Mouse (Mus musculus): ENCODE data around the gene Immp2l. TPM values are rescaled to one million over a fixed set of nuclear protein-coding genes. Genes with fewer than 3 reads are reported as not detected.
"Not testable (repeated sequence)": the region's sequence is repeated elsewhere in the genome, so short reads cannot be mapped to it uniquely, and the experiment has no call there.

Gene Immp2l
- total RNA-seq, 4 experiments from 2014 or later: 25.7 to 31.9 (median 26.7) TPM

- DNase-seq (ENCODE audit: low spot score): no peak
These were observed 644.4 kb downstream of the Immp2l start for GRCm38 (mm10) chr12:41668280-41668679.

GRCm38 (mm10) chr12:41669481-41669880 is 645.6 kb downstream of the Immp2l start:
- no peak for DNase-seq (ENCODE audit: low spot score)

GRCm38 (mm10) chr12:41674861-41675260 is 651.0 kb downstream of the Immp2l start:
- no peak for DNase-seq (ENCODE audit: low spot score)

GRCm38 (mm10) chr12:41680141-41680540 is 656.3 kb downstream of the Immp2l start:
- DNase-seq (ENCODE audit: low spot score): no peak

GRCm38 (mm10) chr12:41682141-41682540 is 658.3 kb downstream of the Immp2l start:
- no peak for DNase-seq (ENCODE audit: low spot score)

- DNase-seq (ENCODE audit: low spot score): no peak
These were observed 665.9 kb downstream of the Immp2l start for GRCm38 (mm10) chr12:41689809-41690208.

- DNase-seq (ENCODE audit: low spot score): no peak
These were observed 686.7 kb downstream of the Immp2l start for GRCm38 (mm10) chr12:41710608-41711007.

- no peak for DNase-seq (ENCODE audit: low spot score)
These were observed 693.1 kb downstream of the Immp2l start for GRCm38 (mm10) chr12:41716946-41717345.

GRCm38 (mm10) chr12:41724585-41724984 is 700.7 kb downstream of the Immp2l start:
- no peak for DNase-seq (ENCODE audit: low spot score)

- DNase-seq (ENCODE audit: low spot score): no peak
These were observed 702.8 kb downstream of the Immp2l start for GRCm38 (mm10) chr12:41726720-41727119.

GRCm38 (mm10) chr12:41727221-41727620 is 703.3 kb downstream of the Immp2l start:
- no peak for DNase-seq (ENCODE audit: low spot score)

- DNase-seq (ENCODE audit: low spot score): no peak
These were observed 704.0 kb downstream of the Immp2l start for GRCm38 (mm10) chr12:41727764-41728338.

GRCm38 (mm10) chr12:41728467-41728866 is 704.6 kb downstream of the Immp2l start:
- no peak for DNase-seq (ENCODE audit: low spot score)

GRCm38 (mm10) chr12:41729780-41730179 is 705.9 kb downstream of the Immp2l start:
- DNase-seq (ENCODE audit: low spot score): no peak

GRCm38 (mm10) chr12:41733168-41733567 is 709.3 kb downstream of the Immp2l start:
- no peak for DNase-seq (ENCODE audit: low spot score)

GRCm38 (mm10) chr12:41742887-41743286 is 719.0 kb downstream of the Immp2l start:
- no peak for DNase-seq (ENCODE audit: low spot score)

- DNase-seq (ENCODE audit: low spot score): no peak
These were observed 739.5 kb downstream of the Immp2l start for GRCm38 (mm10) chr12:41763396-41763795.

GRCm38 (mm10) chr12:41773961-41774360 is 750.1 kb downstream of the Immp2l start:
- DNase-seq (ENCODE audit: low spot score): no peak

GRCm38 (mm10) chr12:41774623-41775323 is 750.9 kb downstream of the Immp2l start:
- no peak for DNase-seq (ENCODE audit: low spot score)

GRCm38 (mm10) chr12:41777762-41778161 is 753.9 kb downstream of the Immp2l start:
- DNase-seq (ENCODE audit: low spot score): not testable (repeated sequence)

- DNase-seq (ENCODE audit: low spot score): not testable (repeated sequence)
These were observed 769.8 kb downstream of the Immp2l start for GRCm38 (mm10) chr12:41793681-41794080.

- no peak for DNase-seq (ENCODE audit: low spot score)
These were observed 805.6 kb downstream of the Immp2l start for GRCm38 (mm10) chr12:41829517-41829916.

GRCm38 (mm10) chr12:41831731-41832130 is 807.8 kb downstream of the Immp2l start:
- no peak for DNase-seq (ENCODE audit: low spot score)

Measured in heart, adult 8-10 months (tissue).